Mouse (Mus musculus): ENCODE results near the gene Snx32. TPM values are rescaled to one million over a fixed set of nuclear protein-coding genes. Genes with fewer than 3 reads are reported as not detected.

The Snx32 gene
- polyA plus RNA-seq, 1 experiment from 2014 or later: 3.0 TPM

DNA sequence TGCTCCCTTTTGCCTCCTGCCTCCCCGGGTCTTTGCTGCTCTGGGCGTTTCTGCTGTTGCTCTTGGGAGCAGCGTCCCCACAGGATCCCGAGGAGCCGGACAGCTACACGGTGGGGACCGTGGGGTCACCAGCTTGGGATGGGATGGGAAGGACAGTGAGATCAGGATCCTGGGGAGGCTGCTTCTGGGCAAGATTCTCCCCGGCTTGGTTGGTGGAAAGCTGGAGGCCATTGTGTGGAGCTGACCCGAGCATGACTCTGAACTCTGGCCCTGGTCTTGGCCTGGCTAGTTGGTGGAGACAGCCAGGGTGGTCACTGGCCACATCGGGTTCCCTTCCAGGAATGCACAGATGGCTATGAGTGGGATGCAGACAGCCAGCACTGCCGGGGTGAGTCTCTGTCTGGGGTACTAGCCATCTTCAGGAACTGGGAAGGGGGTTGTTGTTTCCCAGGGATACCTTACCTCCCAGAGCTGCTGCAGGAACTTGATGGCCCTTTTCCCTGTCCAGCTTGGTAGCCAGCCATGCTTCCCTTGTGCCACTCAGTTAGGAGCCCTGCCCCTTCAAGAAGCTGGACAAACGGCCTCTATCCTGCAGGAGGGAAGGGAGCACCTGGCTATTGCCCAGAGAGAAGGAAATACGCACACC lies 35.1 kb downstream of the Snx32 start:
- Histone ChIP-seq H3K4me2 (ENCODE audit: low read depth, low read length) (peak overlapping the region; percentile 78), H3K9ac (replicated peaks) (peak overlapping the region; percentile 49), H3K36me3 (replicated peaks; ENCODE audit: insufficient read depth, low read length) (no peaks in the 10 kb centered on the region), H3K4me3 (ENCODE audit: low read depth, low read length) (peak overlapping the region; percentile 45), H3K9me3 (ENCODE audit: low read length) (no peaks in the 10 kb centered on the region), H3K4me1 (ENCODE audit: insufficient read depth) (0 out of 2 replicates have a peak, but pooled peaks cover 3% of the 10 kb centered on the region), H3K27ac (ENCODE audit: low read depth) (0 out of 2 replicates have a peak overlapping the region, but pooled peaks have one; percentile 12), H3K27me3 (ENCODE audit: insufficient read depth, low read length) (peaks cover 23% of the 10 kb centered on the region)
- WGBS (ENCODE audit: insufficient replicate concordance): 41% methylated on average over 13 of the region's 13 CpGs
- TF ChIP-seq CTCF (IDR thresholded peaks at IDR 0.05; ENCODE audit: low read depth) (no peak), EP300 (IDR thresholded peaks at IDR 0.05; ENCODE audit: low read depth) (no peak)
- ATAC-seq: peak; percentile 9; the same call in 1 of the 2 replicates
- DNase-seq: no peak

DNA sequence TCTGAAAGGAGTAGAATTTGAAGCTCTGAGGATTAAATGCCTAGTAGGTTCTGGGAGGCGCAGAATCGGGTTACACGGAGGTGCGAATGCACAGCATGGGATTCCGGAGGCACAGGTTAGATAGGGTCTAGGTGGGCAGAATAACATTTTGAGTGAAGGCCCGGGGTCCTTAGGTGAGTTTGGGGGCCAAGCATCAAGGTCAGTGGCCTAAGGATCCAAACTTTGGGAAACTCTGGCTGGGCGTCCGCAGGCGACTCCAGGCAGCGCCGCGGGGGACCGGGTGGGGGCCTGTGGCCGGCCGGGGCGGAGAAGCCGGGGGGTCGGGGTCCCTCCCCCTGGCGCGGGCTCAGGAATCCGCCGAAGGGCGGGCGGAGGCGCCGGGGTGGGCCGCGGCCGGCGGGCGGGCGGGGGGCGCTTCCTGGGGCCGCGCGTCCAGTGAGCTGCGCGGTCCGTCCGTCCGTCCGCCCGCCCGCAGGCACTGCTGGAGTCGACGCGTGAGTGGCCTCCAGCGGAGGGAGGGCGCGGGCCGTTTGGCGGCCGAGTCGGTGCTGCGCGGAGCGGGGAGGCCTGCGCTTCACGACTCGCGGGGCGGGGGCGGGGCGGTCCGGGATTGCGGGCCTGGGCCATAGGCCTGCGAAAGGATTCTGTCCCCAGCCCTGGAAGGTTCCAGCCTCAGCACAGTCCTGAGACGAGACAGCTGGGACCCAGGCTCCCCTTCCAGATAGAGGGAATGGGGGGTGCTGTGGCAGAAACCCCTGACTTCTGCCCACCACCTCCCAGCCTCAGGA lies 35.9 kb downstream of the Snx32 start:
- ATAC-seq (peak; percentile 59), DNase-seq (peak; percentile 35)
- peaks cover 23% of the 10 kb centered on the region for H3K27me3 ChIP-seq (ENCODE audit: insufficient read depth, low read length)
- no peaks in the 10 kb centered on the region for H3K36me3 ChIP-seq (replicated peaks; ENCODE audit: insufficient read depth, low read length)
- H3K9ac ChIP-seq (replicated peaks): peak overlapping the region; percentile 49
- WGBS (ENCODE audit: insufficient replicate concordance): 3% methylated on average over 28 of the region's 68 CpGs
- H3K9me3 ChIP-seq (ENCODE audit: low read length): no peaks in the 10 kb centered on the region
- H3K4me1 ChIP-seq (ENCODE audit: insufficient read depth): 0 out of 2 replicates have a peak, but pooled peaks cover 3% of the 10 kb centered on the region
- TF ChIP-seq CTCF (IDR thresholded peaks at IDR 0.05; ENCODE audit: low read depth) (no peak), EP300 (IDR thresholded peaks at IDR 0.05; ENCODE audit: low read depth) (no peak)
- H3K4me2 ChIP-seq (ENCODE audit: low read depth, low read length): peak overlapping the region; percentile 78
- H3K27ac ChIP-seq (ENCODE audit: low read depth): peak overlapping the region; percentile 12; the same call in 1 of the 2 replicates
- H3K4me3 ChIP-seq (ENCODE audit: low read depth, low read length): peak overlapping the region; percentile 45

DNA sequence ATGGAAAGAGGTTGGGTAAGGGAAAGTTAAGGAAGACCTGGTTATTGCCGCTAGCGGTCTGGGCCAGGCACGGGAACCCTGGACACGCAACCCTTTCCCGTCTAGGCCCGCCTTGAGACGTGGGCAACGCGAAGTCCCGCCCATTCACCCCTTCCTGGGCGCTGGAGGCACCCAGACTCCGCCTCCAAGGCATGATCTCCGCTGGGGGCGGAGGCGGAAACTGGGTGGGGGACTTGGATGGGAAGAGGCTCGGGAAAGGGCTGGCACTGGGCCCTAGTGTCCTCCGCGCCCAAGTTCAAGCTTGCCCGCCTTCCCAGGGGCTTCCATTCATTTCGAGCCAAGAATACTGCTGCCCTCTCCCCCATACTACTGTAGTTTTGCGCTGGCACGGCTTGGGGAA lies 36.6 kb downstream of the Snx32 start, which contains the start of gene Efemp2:
Efemp2 (plus strand) TSS at position 235 of the 400 bp plus-strand sequence.
- H3K27ac ChIP-seq (ENCODE audit: low read depth): peak within 1 kb of the TSS; percentile 12; the same call in 1 of the 2 replicates
- H3K36me3 ChIP-seq (replicated peaks; ENCODE audit: insufficient read depth, low read length): no peaks in the 10 kb centered on the region
- ATAC-seq (peak; percentile 61), DNase-seq (peak; percentile 71)
- TF ChIP-seq CTCF (IDR thresholded peaks at IDR 0.05; ENCODE audit: low read depth) (no peak), EP300 (IDR thresholded peaks at IDR 0.05; ENCODE audit: low read depth) (no peak)
- 5% methylated on average over 22 of the region's 22 CpGs for WGBS (ENCODE audit: insufficient replicate concordance)
- H3K27me3 ChIP-seq (ENCODE audit: insufficient read depth, low read length): peaks cover 23% of the 10 kb centered on the region
- H3K9ac ChIP-seq (replicated peaks): peak within 1 kb of the TSS; percentile 49
- H3K4me1 ChIP-seq (ENCODE audit: insufficient read depth): 0 out of 2 replicates have a peak, but pooled peaks cover 3% of the 10 kb centered on the region
- no peaks in the 10 kb centered on the region for H3K9me3 ChIP-seq (ENCODE audit: low read length)
- peak within 1 kb of the TSS; percentile 45 for H3K4me3 ChIP-seq (ENCODE audit: low read depth, low read length)
- peak within 1 kb of the TSS; percentile 78 for H3K4me2 ChIP-seq (ENCODE audit: low read depth, low read length)

DNA sequence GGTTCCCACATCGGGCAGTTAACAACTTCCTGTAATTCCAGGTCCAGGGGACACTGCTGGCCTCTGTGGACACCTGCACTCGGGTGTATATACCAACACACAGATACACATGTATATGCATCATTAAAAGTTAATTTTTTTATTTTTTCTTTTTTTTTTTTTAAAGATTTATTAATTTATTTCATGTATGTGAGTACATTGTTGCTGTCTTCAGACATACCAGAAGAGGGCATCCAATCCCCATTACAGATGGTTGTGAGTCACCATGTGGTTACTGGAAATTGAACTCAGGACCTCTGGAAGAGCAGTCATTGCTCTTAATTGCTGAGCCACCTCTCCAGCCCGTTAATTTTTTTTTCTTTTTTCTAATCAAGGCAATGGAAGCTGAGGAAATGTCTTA lies 37.5 kb downstream of the Snx32 start:
- ATAC-seq: no peak
- H3K27me3 ChIP-seq (ENCODE audit: insufficient read depth, low read length): peaks cover 23% of the 10 kb centered on the region
- 70% methylated on average over 3 of the region's 3 CpGs for WGBS (ENCODE audit: insufficient replicate concordance)
- H3K9me3 ChIP-seq (ENCODE audit: low read length): no peaks in the 10 kb centered on the region
- TF ChIP-seq EP300 (IDR thresholded peaks at IDR 0.05; ENCODE audit: low read depth): no peak
- peak; percentile 41 for TF ChIP-seq CTCF (IDR thresholded peaks at IDR 0.05; ENCODE audit: low read depth)
- no peaks in the 10 kb centered on the region for H3K36me3 ChIP-seq (replicated peaks; ENCODE audit: insufficient read depth, low read length)
- no peak overlapping the region for H3K4me2 ChIP-seq (ENCODE audit: low read depth, low read length)
- H3K9ac ChIP-seq (replicated peaks): no peak overlapping the region
- 0 out of 2 replicates have a peak, but pooled peaks cover 3% of the 10 kb centered on the region for H3K4me1 ChIP-seq (ENCODE audit: insufficient read depth)
- H3K4me3 ChIP-seq (ENCODE audit: low read depth, low read length): no peak overlapping the region
- no peak for DNase-seq
- no peak overlapping the region for H3K27ac ChIP-seq (ENCODE audit: low read depth)

DNA sequence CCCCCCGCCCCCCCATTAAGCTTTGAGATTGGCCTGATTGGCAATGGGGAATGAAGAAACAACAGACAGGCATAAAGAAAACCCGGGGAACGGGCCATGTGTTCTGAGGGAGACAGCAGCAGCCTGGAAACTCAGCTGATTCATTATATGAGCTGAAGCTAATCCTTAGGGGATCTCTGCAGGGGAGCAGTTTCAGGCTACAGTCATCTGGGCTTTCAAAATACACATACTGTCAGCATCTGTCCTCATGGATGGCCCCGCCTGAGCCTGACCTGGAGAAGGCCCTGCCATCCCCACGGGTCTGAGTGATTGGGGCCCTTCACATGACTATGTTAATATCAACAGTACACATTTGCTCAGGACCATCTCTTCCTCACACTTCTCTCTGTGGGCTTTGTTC lies 38.5 kb downstream of the Snx32 start:
- Histone ChIP-seq H3K27ac (ENCODE audit: low read depth) (no peak overlapping the region), H3K4me1 (ENCODE audit: insufficient read depth) (0 out of 2 replicates have a peak, but pooled peaks cover 3% of the 10 kb centered on the region), H3K4me3 (ENCODE audit: low read depth, low read length) (no peak overlapping the region), H3K27me3 (ENCODE audit: insufficient read depth, low read length) (peaks cover 23% of the 10 kb centered on the region), H3K9ac (replicated peaks) (no peak overlapping the region), H3K4me2 (ENCODE audit: low read depth, low read length) (no peak overlapping the region), H3K36me3 (replicated peaks; ENCODE audit: insufficient read depth, low read length) (no peaks in the 10 kb centered on the region), H3K9me3 (ENCODE audit: low read length) (no peaks in the 10 kb centered on the region)
- 60% methylated on average over 5 of the region's 5 CpGs for WGBS (ENCODE audit: insufficient replicate concordance)
- TF ChIP-seq EP300 (IDR thresholded peaks at IDR 0.05; ENCODE audit: low read depth): no peak
- ATAC-seq (no peak), DNase-seq (no peak)

DNA sequence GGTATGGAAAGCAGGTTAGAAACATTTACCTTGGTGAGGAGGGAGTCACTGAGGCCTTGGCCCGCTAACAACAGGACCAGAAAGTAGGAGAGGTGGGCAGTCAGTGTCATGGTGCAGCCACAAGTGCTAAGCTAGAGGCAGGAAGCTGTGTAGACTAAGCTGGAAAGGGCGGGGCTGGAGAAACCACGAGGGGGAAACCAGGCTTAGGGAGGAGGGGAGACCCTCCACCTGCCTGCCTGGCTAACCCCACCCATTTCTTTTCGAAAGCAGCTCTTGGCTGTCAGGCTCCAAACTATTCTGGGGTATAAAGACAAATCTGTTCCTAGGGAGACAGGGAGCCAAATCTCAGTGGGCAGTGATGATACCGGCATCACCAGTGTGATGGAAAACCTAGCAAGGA lies 42.0 kb downstream of the Snx32 start, which contains the start of gene Ctsw:
Ctsw (minus strand) TSS at position 134 of the 400 bp plus-strand sequence.
- ATAC-seq (no peak), DNase-seq (no peak)
- WGBS (ENCODE audit: insufficient replicate concordance): 39% methylated on average over 5 of the region's 5 CpGs
- H3K27me3 ChIP-seq (ENCODE audit: insufficient read depth, low read length): no peaks in the 10 kb centered on the region
- peaks cover 25% of the 10 kb centered on the region for H3K36me3 ChIP-seq (replicated peaks; ENCODE audit: insufficient read depth, low read length)
- no peak within 1 kb of the TSS for H3K9ac ChIP-seq (replicated peaks)
- H3K27ac ChIP-seq (ENCODE audit: low read depth): no peak within 1 kb of the TSS
- no peak within 1 kb of the TSS for H3K4me3 ChIP-seq (ENCODE audit: low read depth, low read length)
- TF ChIP-seq EP300 (IDR thresholded peaks at IDR 0.05; ENCODE audit: low read depth): no peak
- TF ChIP-seq CTCF (IDR thresholded peaks at IDR 0.05; ENCODE audit: low read depth): no peak
- H3K4me2 ChIP-seq (ENCODE audit: low read depth, low read length): no peak within 1 kb of the TSS
- H3K4me1 ChIP-seq (ENCODE audit: insufficient read depth): no peaks in the 10 kb centered on the region
- H3K9me3 ChIP-seq (ENCODE audit: low read length): no peaks in the 10 kb centered on the region
